Mouse (Mus musculus) embryonic facial prominence, embryonic 13.5 days (tissue): ENCODE results near the gene Tnni2. TPM values are rescaled to one million over a fixed set of nuclear protein-coding genes. Genes with fewer than 3 reads are reported as not detected.
"Not testable (repeated sequence)": the region's sequence is repeated elsewhere in the genome, so short reads cannot be mapped to it uniquely, and the experiment has no call there.

Experiments used
- ATAC-seq: fragments of 200-750 bp; cut with Nextera tagmentation; 2 replicates; pipeline ENCODE4 v1.8.0; 2017; ENCODE audit warnings: low read depth; ENCODE audit not compliant: insufficient number of reproducible peaks, insufficient read depth, low FRiP score, low TSS enrichment
- H3K27ac ChIP-seq: fragments of 300-500 bp; sonication (generic); 2 replicates; pipeline ENCODE4 v1.5.1; 2015; ENCODE audit warnings: moderate library complexity, mild to moderate bottlenecking, inconsistent platforms
- H3K27me3 ChIP-seq: fragments of 300-500 bp; sonication (generic); 2 replicates; pipeline ENCODE4 v1.6.1; 2015; ENCODE audit warnings: mild to moderate bottlenecking, inconsistent platforms
- H3K36me3 ChIP-seq: fragments of 300-500 bp; sonication (generic); 2 replicates; pipeline ENCODE4 v1.6.1; 2015; ENCODE audit warnings: mild to moderate bottlenecking, inconsistent platforms
- H3K4me1 ChIP-seq: fragments of 300-500 bp; sonication (generic); 2 replicates; pipeline ENCODE4 v1.6.1; 2015; ENCODE audit warnings: inconsistent platforms
- H3K4me2 ChIP-seq: fragments of 300-500 bp; sonication (generic); 2 replicates; pipeline ENCODE4 v1.6.1; 2015; ENCODE audit warnings: moderate library complexity, mild to moderate bottlenecking, inconsistent platforms
- H3K4me3 ChIP-seq: fragments of 300-500 bp; sonication (generic); 2 replicates; pipeline ENCODE4 v1.5.1; 2015; ENCODE audit warnings: mild to moderate bottlenecking, inconsistent platforms
- H3K9ac ChIP-seq: fragments of 300-500 bp; sonication (generic); 2 replicates; pipeline ENCODE4 v1.6.1; 2015; ENCODE audit warnings: mild to moderate bottlenecking, inconsistent platforms
- H3K9me3 ChIP-seq: fragments of 300-500 bp; sonication (generic); 2 replicates; pipeline ENCODE4 v1.6.1; 2016; ENCODE audit warnings: inconsistent platforms
- WGBS: fragments of 180-500 bp; shearing (Covaris S2); methylation state at CpG from one replicate; pipeline ENCODE4 v1.1.7; 2015; ENCODE audit warnings: mixed read lengths; 5-methylcytosine and 5-hydroxymethylcytosine counted together
- polyA plus RNA-seq: library from polyadenylated mRNA; unstranded; fragments of >200 nt; fragmentation: Nextera tagmentation; extraction: Ambion mirVana; gene quantifications from 2 replicates; pipeline ENCODE4 v1.2.1, GENCODE M21; 2015

The Tnni2 gene
- 7.7 and 8.4 TPM in 2 replicates for polyA plus RNA-seq

DNA sequence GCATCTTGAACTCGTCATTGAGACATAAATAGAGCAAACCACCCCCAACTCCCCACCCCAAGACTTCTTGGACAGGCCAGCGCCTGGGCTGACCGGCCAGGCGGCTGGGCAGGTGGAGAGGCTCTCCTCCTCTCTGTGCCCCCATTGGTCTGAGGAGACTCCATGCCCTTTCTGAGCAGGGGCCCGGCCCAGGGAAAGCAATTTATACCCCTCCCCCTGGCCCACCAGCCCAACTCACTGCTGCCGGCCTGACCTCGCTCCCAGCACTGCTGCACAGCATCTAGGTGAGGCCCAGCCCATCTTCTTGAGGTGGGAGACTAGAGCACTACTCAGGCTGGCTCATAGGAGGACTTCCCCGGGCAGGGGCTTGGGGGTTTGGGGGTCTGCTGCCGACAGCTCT is at the start of gene Tnni2:
Gene Tnni2 (plus strand): TSS at position 224 of the 400 bp plus-strand sequence.
- Histone ChIP-seq H3K36me3 (no peaks in the 10 kb centered on the region), H3K4me1 (peaks cover 40% of the 10 kb centered on the region), H3K27me3 (no peaks in the 10 kb centered on the region), H3K4me3 (no peak within 1 kb of the TSS), H3K27ac (peak within 1 kb of the TSS; percentile 90), H3K4me2 (no peak within 1 kb of the TSS; the same call in 1 of the 2 replicates), H3K9me3 (no peaks in the 10 kb centered on the region), H3K9ac (peak within 1 kb of the TSS; percentile 51; the same call in 1 of the 2 replicates)
- ATAC-seq: no peak
- WGBS: 76% methylated on average over 9 of the region's 9 CpGs

DNA sequence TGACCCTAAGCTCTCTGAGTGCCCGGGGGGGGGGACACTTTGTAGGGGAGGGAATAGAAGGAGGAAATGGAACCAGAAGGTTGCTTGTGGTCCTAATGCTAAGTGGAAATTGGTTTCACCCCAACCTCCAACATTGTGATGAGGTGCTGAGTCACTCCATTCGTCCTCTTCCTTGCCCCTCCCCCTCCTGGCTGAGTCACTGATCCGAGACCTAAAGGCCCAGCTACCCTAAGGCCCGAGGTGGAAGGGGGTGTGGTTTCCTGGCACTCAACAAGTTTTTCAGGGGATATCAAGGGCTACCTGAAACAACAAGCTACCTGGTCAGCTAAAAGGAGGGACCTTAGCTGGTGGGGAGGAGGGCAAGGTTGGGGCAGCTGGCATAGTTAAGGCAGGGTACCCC is 48.4 kb upstream of the Tnni2 start:
- 23% methylated on average over 4 of the region's 4 CpGs for WGBS
- H3K9me3 ChIP-seq: no peaks in the 10 kb centered on the region
- H3K27ac ChIP-seq: no peak overlapping the region
- H3K9ac ChIP-seq: no peak overlapping the region
- no peaks in the 10 kb centered on the region for H3K27me3 ChIP-seq
- no peak overlapping the region for H3K4me2 ChIP-seq
- ATAC-seq: no peak
- no peaks in the 10 kb centered on the region for H3K4me1 ChIP-seq
- no peaks in the 10 kb centered on the region for H3K36me3 ChIP-seq
- H3K4me3 ChIP-seq: no peak overlapping the region

- Histone ChIP-seq H3K9ac (no peak overlapping the region), H3K27ac (no peak overlapping the region), H3K4me2 (no peak overlapping the region), H3K4me3 (no peak overlapping the region), H3K27me3 (no peaks in the 10 kb centered on the region), H3K9me3 (no peaks in the 10 kb centered on the region), H3K36me3 (no peaks in the 10 kb centered on the region), H3K4me1 (no peaks in the 10 kb centered on the region)
- no peak for ATAC-seq
- WGBS: 60% methylated on average over 6 of the region's 6 CpGs
These were observed 47.1 kb upstream of the Tnni2 start for GRCm38 (mm10) chr7:142394261-142395190.

GRCm38 (mm10) chr7:142395472-142395871 is 46.1 kb upstream of the Tnni2 start:
- no peak overlapping the region for H3K27ac ChIP-seq
- H3K4me1 ChIP-seq: 0 out of 2 replicates have a peak, but pooled peaks cover 3% of the 10 kb centered on the region
- H3K9me3 ChIP-seq: no peaks in the 10 kb centered on the region
- no peaks in the 10 kb centered on the region for H3K27me3 ChIP-seq
- H3K9ac ChIP-seq: no peak overlapping the region
- ATAC-seq: no peak
- no peak overlapping the region for H3K4me3 ChIP-seq
- H3K36me3 ChIP-seq: no peaks in the 10 kb centered on the region
- 92% methylated on average over 4 of the region's 4 CpGs for WGBS
- H3K4me2 ChIP-seq: no peak overlapping the region

DNA sequence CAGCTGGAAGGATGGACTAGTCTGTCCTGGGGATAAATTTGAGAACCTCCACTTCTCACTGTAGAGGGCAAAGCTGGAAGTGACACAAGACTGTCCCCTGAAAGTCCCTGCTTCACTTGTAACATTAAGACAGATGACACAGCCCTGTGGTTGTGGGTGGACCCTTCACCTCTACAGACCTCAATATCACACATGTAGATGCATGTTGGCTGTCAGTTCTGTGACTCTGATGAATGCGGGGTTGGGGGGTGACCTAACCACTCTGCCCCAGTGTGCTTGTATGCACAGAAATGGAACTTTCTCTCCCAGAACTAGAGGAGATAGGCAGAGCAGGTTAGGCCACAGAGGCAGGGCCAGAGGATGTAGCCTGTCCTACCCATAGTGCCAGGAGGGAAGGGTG is 45.0 kb upstream of the Tnni2 start:
- H3K4me3 ChIP-seq: no peak overlapping the region
- no peaks in the 10 kb centered on the region for H3K27me3 ChIP-seq
- no peak overlapping the region for H3K9ac ChIP-seq
- WGBS: 73% methylated on average over 1 of the region's 1 CpGs
- 0 out of 2 replicates have a peak, but pooled peaks cover 6% of the 10 kb centered on the region for H3K4me1 ChIP-seq
- no peak overlapping the region for H3K4me2 ChIP-seq
- no peak overlapping the region for H3K27ac ChIP-seq
- no peaks in the 10 kb centered on the region for H3K9me3 ChIP-seq
- no peak for ATAC-seq
- H3K36me3 ChIP-seq: no peaks in the 10 kb centered on the region

- H3K4me3 ChIP-seq: no peak overlapping the region
- H3K27me3 ChIP-seq: no peaks in the 10 kb centered on the region
- ATAC-seq: no peak
- no peaks in the 10 kb centered on the region for H3K9me3 ChIP-seq
- H3K4me1 ChIP-seq: 0 out of 2 replicates have a peak, but pooled peaks cover 6% of the 10 kb centered on the region
- H3K36me3 ChIP-seq: no peaks in the 10 kb centered on the region
- WGBS: 28% methylated on average over 2 of the region's 2 CpGs
- no peak overlapping the region for H3K27ac ChIP-seq
- H3K9ac ChIP-seq: no peak overlapping the region
- no peak overlapping the region for H3K4me2 ChIP-seq
These were observed 43.6 kb upstream of the Tnni2 start for GRCm38 (mm10) chr7:142398052-142398451.

- no peak for ATAC-seq
These were observed 42.4 kb upstream of the Tnni2 start for GRCm38 (mm10) chr7:142399250-142399649.

DNA sequence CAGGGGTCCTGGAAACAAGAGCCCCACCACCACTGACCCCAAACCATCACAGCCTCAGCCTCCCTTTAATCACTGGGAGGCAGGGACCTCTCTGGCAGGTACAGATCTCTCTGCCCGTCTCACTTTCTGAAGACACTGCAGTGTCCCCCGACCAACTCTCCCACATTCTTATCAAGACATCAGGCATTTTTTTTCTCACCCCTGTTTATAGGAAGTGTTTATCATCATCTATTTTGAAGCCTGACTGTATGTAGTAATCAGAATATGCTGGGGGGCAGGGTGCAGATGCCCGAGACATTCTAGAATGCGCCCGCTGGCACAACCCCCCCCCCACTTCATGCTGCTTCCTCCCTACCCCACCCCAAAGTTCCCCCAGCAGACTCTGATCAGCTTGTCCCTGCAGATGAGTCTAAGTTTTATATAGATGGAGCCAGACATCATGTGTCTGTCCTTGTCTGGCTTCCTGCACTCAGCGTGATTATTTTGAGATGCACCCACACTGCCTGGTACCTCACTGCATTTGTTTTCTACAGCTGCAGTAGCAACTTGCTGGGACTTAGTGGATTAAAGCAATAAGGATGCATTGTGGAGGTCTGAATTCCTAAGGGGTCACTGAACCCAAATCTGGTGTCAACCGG is 41.4 kb upstream of the Tnni2 start:
- no peak overlapping the region for H3K9ac ChIP-seq
- H3K27ac ChIP-seq: no peak overlapping the region
- H3K27me3 ChIP-seq: no peaks in the 10 kb centered on the region
- ATAC-seq: no peak
- WGBS: 67% methylated on average over 7 of the region's 7 CpGs
- no peaks in the 10 kb centered on the region for H3K9me3 ChIP-seq
- H3K4me3 ChIP-seq: no peak overlapping the region
- H3K4me2 ChIP-seq: no peak overlapping the region
- H3K36me3 ChIP-seq: no peaks in the 10 kb centered on the region
- 0 out of 2 replicates have a peak, but pooled peaks cover 6% of the 10 kb centered on the region for H3K4me1 ChIP-seq

More at GRCm38 (mm10) chr7:142399250-142399649, 42.4 kb upstream of the Tnni2 start:
- H3K27me3 ChIP-seq: no peaks in the 10 kb centered on the region
- H3K9me3 ChIP-seq: no peaks in the 10 kb centered on the region
- no peak overlapping the region for H3K9ac ChIP-seq
- no peak overlapping the region for H3K4me2 ChIP-seq
- 65% methylated on average over 1 of the region's 1 CpGs for WGBS
- no peak overlapping the region for H3K4me3 ChIP-seq
- H3K4me1 ChIP-seq: 0 out of 2 replicates have a peak, but pooled peaks cover 6% of the 10 kb centered on the region
- no peak overlapping the region for H3K27ac ChIP-seq
- H3K36me3 ChIP-seq: no peaks in the 10 kb centered on the region

GRCm38 (mm10) chr7:142400750-142401142 is 40.9 kb upstream of the Tnni2 start:
- WGBS: 37% methylated on average over 7 of the region's 7 CpGs
- 0 out of 2 replicates have a peak, but pooled peaks cover 6% of the 10 kb centered on the region for H3K4me1 ChIP-seq
- H3K4me3 ChIP-seq: no peak overlapping the region
- no peak for ATAC-seq
- no peak overlapping the region for H3K9ac ChIP-seq
- no peak overlapping the region for H3K27ac ChIP-seq
- H3K36me3 ChIP-seq: no peaks in the 10 kb centered on the region
- no peaks in the 10 kb centered on the region for H3K27me3 ChIP-seq
- no peaks in the 10 kb centered on the region for H3K9me3 ChIP-seq
- no peak overlapping the region for H3K4me2 ChIP-seq

DNA sequence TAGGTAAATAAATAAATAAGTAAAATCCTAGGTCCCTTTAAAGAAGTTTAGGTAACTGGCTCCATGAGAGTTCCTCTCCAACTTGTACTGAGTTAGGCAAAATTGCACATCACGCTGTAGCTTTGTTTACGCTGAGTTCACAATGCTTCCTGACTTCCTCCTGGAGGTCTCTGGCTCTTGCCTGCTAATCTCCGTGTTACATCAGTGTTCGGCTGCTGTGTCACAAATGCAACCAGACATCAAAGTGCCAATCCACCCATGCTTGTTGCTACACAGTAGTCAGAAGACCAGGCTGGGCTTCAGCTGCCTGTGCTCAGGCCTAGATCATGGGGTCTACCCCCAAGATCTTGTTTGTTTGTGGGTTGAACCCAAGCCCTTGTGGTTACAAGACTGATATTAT is 38.0 kb upstream of the Tnni2 start:
- H3K36me3 ChIP-seq: no peaks in the 10 kb centered on the region
- no peaks in the 10 kb centered on the region for H3K9me3 ChIP-seq
- 78% methylated on average over 4 of the region's 4 CpGs for WGBS
- H3K4me2 ChIP-seq: no peak overlapping the region
- no peak overlapping the region for H3K4me3 ChIP-seq
- H3K9ac ChIP-seq: no peak overlapping the region
- H3K27ac ChIP-seq: no peak overlapping the region
- no peak for ATAC-seq
- H3K27me3 ChIP-seq: no peaks in the 10 kb centered on the region
- H3K4me1 ChIP-seq: 0 out of 2 replicates have a peak, but pooled peaks cover 6% of the 10 kb centered on the region

GRCm38 (mm10) chr7:142405134-142405533 is 36.5 kb upstream of the Tnni2 start:
- H3K4me1 ChIP-seq, H3K36me3 ChIP-seq, H3K9me3 ChIP-seq, H3K27me3 ChIP-seq, H3K27ac ChIP-seq, ATAC-seq, H3K4me3 ChIP-seq, H3K4me2 ChIP-seq, H3K9ac ChIP-seq: not testable (repeated sequence)
- 89% methylated on average over 5 of the region's 5 CpGs for WGBS
